Mouse (Mus musculus) gastrocnemius, postnatal 4 days (tissue): ENCODE measurements around the gene Pm20d1. TPM values are rescaled to one million over a fixed set of nuclear protein-coding genes. Genes with fewer than 3 reads are reported as not detected.
"Not testable (repeated sequence)": the region's sequence is repeated elsewhere in the genome, so short reads cannot be mapped to it uniquely, and the experiment has no call there.

ENCODE experiments used
- DNase-seq, 2 experiments: peaks; one replicate each; pipeline ENCODE4 v3.0.0; 2021 to 2022; ENCODE audit warnings: low spot score in 2 of 2, mixed read lengths in 2 of 2
- total RNA-seq, 2 experiments: library from RNA; stranded (reverse); gene quantifications; 2 replicates each; pipeline ENCODE4 v1.2.3; 2021

Pm20d1 gene
- total RNA-seq, 2 experiments from 2014 or later, result 1.1 TPM

GRCm38 (mm10) chr1:131771440-131771839 is 25.7 kb upstream of the Pm20d1 start:
- no peak for DNase-seq

- DNase-seq, result no peak
These were observed 2.6 kb upstream of the Pm20d1 start for GRCm38 (mm10) chr1:131794591-131794990.

- no peak for DNase-seq
These were observed 2.0 kb upstream of the Pm20d1 start for GRCm38 (mm10) chr1:131795171-131795570.

GRCm38 (mm10) chr1:131800001-131800400 is 2.8 kb downstream of the Pm20d1 start:
- DNase-seq, result no peak

GRCm38 (mm10) chr1:131801071-131801470 is 3.9 kb downstream of the Pm20d1 start:
- DNase-seq, result no peak

GRCm38 (mm10) chr1:131802652-131803051 is 5.5 kb downstream of the Pm20d1 start:
- DNase-seq, result no peak

- DNase-seq, result no peak
These were observed 7.0 kb downstream of the Pm20d1 start for GRCm38 (mm10) chr1:131804166-131804565.

- no peak for DNase-seq
These were observed 11.8 kb downstream of the Pm20d1 start for GRCm38 (mm10) chr1:131808986-131809385.

GRCm38 (mm10) chr1:131809651-131810050 is 12.5 kb downstream of the Pm20d1 start:
- DNase-seq, result no peak

- no peak for DNase-seq
These were observed 14.2 kb downstream of the Pm20d1 start for GRCm38 (mm10) chr1:131811393-131811792.

GRCm38 (mm10) chr1:131812006-131812405 is 14.8 kb downstream of the Pm20d1 start:
- no peak for DNase-seq

GRCm38 (mm10) chr1:131812631-131813295 is 15.6 kb downstream of the Pm20d1 start:
- no peak for DNase-seq

- DNase-seq, result no peak
These were observed 16.6 kb downstream of the Pm20d1 start for GRCm38 (mm10) chr1:131813731-131814130.

- no peak for DNase-seq
These were observed 17.0 kb downstream of the Pm20d1 start for GRCm38 (mm10) chr1:131814191-131814590.

GRCm38 (mm10) chr1:131816886-131817285 is 19.7 kb downstream of the Pm20d1 start:
- DNase-seq, result no peak

GRCm38 (mm10) chr1:131820353-131820752 is 23.2 kb downstream of the Pm20d1 start:
- DNase-seq, result not testable (repeated sequence)

GRCm38 (mm10) chr1:131820887-131821328 is 23.7 kb downstream of the Pm20d1 start:
- DNase-seq, result no peak

GRCm38 (mm10) chr1:131822292-131822691 is 25.1 kb downstream of the Pm20d1 start:
- DNase-seq, result no peak

GRCm38 (mm10) chr1:131822856-131823492 is 25.8 kb downstream of the Pm20d1 start:
- DNase-seq, result no peak

GRCm38 (mm10) chr1:131823563-131823962 is 26.4 kb downstream of the Pm20d1 start:
- DNase-seq, result no peak

GRCm38 (mm10) chr1:131824528-131825181 is 27.5 kb downstream of the Pm20d1 start:
- DNase-seq, result no peak

GRCm38 (mm10) chr1:131827207-131827786 is 30.1 kb downstream of the Pm20d1 start, which contains the start of gene Slc41a1:
Slc41a1 (plus strand) TSS chr1:131827493.
- DNase-seq, result peak in 1 of 2 experiments; percentile 19
